Mouse (Mus musculus): ENCODE data around the gene Gm49388.

GRCm38 (mm10) chr7:127746494-127747491 lies 38.6 kb upstream of the Gm49388 start:
- TF ChIP-seq ZNF384 (IDR thresholded peaks at IDR 0.05; ENCODE audit: low read depth, low read length), result no peak
- TF ChIP-seq CHD2 (IDR thresholded peaks at IDR 0.05; ENCODE audit: low read depth, low read length), result no peak
- TF ChIP-seq HCFC1 (IDR thresholded peaks at IDR 0.05; ENCODE audit: borderline replicate concordance, insufficient read depth, low read length), result no peak
